Mouse (Mus musculus): ENCODE data around the gene Srarp. TPM values are rescaled to one million over a fixed set of nuclear protein-coding genes. Genes with fewer than 3 reads are reported as not detected.
A peak's percentile ranks its signal among the peaks of the same experiment; 100 is the strongest.

The Srarp gene
- polyA plus RNA-seq, 1 experiment from 2014 or later = not detected

GRCm38 (mm10) chr4:141405314-141405622, 30.6 kb downstream of the Srarp start:
- Histone ChIP-seq H3K9me3 (replicated peaks; ENCODE audit: control insufficient read depth, low read length) (no peaks in the 10 kb centered on the region), H3K27me3 (ENCODE audit: control insufficient read depth, insufficient read depth, low read length) (no peaks in the 10 kb centered on the region), H3K4me2 (ENCODE audit: low read depth, low read length) (no peak overlapping the region), H3K4me3 (ENCODE audit: low read depth, low read length) (no peak overlapping the region), H3K27ac (replicated peaks; ENCODE audit: low read depth, low read length) (no peak overlapping the region), H3K36me3 (replicated peaks; ENCODE audit: control insufficient read depth, insufficient read depth, low read depth, low read length) (no peaks in the 10 kb centered on the region), H3K4me1 (ENCODE audit: control insufficient read depth, insufficient read depth, low read length) (no peaks in the 10 kb centered on the region; the same call in 1 of the 2 replicates), H3K9ac (replicated peaks; ENCODE audit: low read length) (no peak overlapping the region)
- no peak for ATAC-seq (replicated peaks; ENCODE audit: insufficient number of reproducible peaks, low FRiP score, low TSS enrichment, low read depth)
- DNase-seq (ENCODE audit: low spot score) = no peak
- WGBS = 84% methylated on average over 3 of the region's 3 CpGs

- 14% methylated on average over 15 of the region's 15 CpGs for WGBS
- H3K9ac ChIP-seq (replicated peaks; ENCODE audit: low read length) = no peak overlapping the region; the same call in 1 of the 2 replicates
Observed at GRCm38 (mm10) chr4:141404518-141405313, 31.2 kb downstream of the Srarp start.

GRCm38 (mm10) chr4:141400171-141400570, 35.7 kb downstream of the Srarp start:
- no peaks in the 10 kb centered on the region; the same call in 1 of the 2 replicates for H3K4me1 ChIP-seq (ENCODE audit: control insufficient read depth, insufficient read depth, low read length)
- H3K27ac ChIP-seq (replicated peaks; ENCODE audit: low read depth, low read length) = no peak overlapping the region
- no peaks in the 10 kb centered on the region for H3K27me3 ChIP-seq (ENCODE audit: control insufficient read depth, insufficient read depth, low read length)
- DNase-seq (ENCODE audit: low spot score) = no peak
- H3K4me3 ChIP-seq (ENCODE audit: low read depth, low read length) = no peak overlapping the region
- no peak overlapping the region for H3K4me2 ChIP-seq (ENCODE audit: low read depth, low read length)
- no peak overlapping the region for H3K9ac ChIP-seq (replicated peaks; ENCODE audit: low read length)
- WGBS = 82% methylated on average over 15 of the region's 15 CpGs
- no peaks in the 10 kb centered on the region for H3K36me3 ChIP-seq (replicated peaks; ENCODE audit: control insufficient read depth, insufficient read depth, low read depth, low read length)
- no peak for ATAC-seq (replicated peaks; ENCODE audit: insufficient number of reproducible peaks, low FRiP score, low TSS enrichment, low read depth)
- no peaks in the 10 kb centered on the region for H3K9me3 ChIP-seq (replicated peaks; ENCODE audit: control insufficient read depth, low read length)

More at GRCm38 (mm10) chr4:141404518-141405313, 31.2 kb downstream of the Srarp start:
- ATAC-seq (replicated peaks; ENCODE audit: insufficient number of reproducible peaks, low FRiP score, low TSS enrichment, low read depth) = peak; percentile 60; the same call in 1 of the 2 replicates
- Histone ChIP-seq H3K27ac (replicated peaks; ENCODE audit: low read depth, low read length) (no peak overlapping the region), H3K27me3 (ENCODE audit: control insufficient read depth, insufficient read depth, low read length) (no peaks in the 10 kb centered on the region), H3K4me1 (ENCODE audit: control insufficient read depth, insufficient read depth, low read length) (no peaks in the 10 kb centered on the region; the same call in 1 of the 2 replicates), H3K36me3 (replicated peaks; ENCODE audit: control insufficient read depth, insufficient read depth, low read depth, low read length) (no peaks in the 10 kb centered on the region), H3K9me3 (replicated peaks; ENCODE audit: control insufficient read depth, low read length) (no peaks in the 10 kb centered on the region), H3K4me2 (ENCODE audit: low read depth, low read length) (peak overlapping the region; percentile 21; the same call in 1 of the 2 replicates), H3K4me3 (ENCODE audit: low read depth, low read length) (no peak overlapping the region)
- DNase-seq (ENCODE audit: low spot score) = peak; percentile 90

- no peaks in the 10 kb centered on the region for H3K36me3 ChIP-seq (replicated peaks; ENCODE audit: control insufficient read depth, insufficient read depth, low read depth, low read length)
- WGBS = 60% methylated on average over 12 of the region's 12 CpGs
- no peak within 1 kb of the TSS for H3K4me3 ChIP-seq (ENCODE audit: low read depth, low read length)
- H3K4me2 ChIP-seq (ENCODE audit: low read depth, low read length) = no peak within 1 kb of the TSS
- H3K27me3 ChIP-seq (ENCODE audit: control insufficient read depth, insufficient read depth, low read length) = no peaks in the 10 kb centered on the region
- H3K9ac ChIP-seq (replicated peaks; ENCODE audit: low read length) = no peak within 1 kb of the TSS
- no peak within 1 kb of the TSS for H3K27ac ChIP-seq (replicated peaks; ENCODE audit: low read depth, low read length)
- no peak for ATAC-seq (replicated peaks; ENCODE audit: insufficient number of reproducible peaks, low FRiP score, low TSS enrichment, low read depth)
- H3K9me3 ChIP-seq (replicated peaks; ENCODE audit: control insufficient read depth, low read length) = no peaks in the 10 kb centered on the region
- no peak for DNase-seq (ENCODE audit: low spot score)
- no peaks in the 10 kb centered on the region for H3K4me1 ChIP-seq (ENCODE audit: control insufficient read depth, insufficient read depth, low read length)
Observed at GRCm38 (mm10) chr4:141398545-141398944, 37.4 kb downstream of the Srarp start, which contains the start of gene Clcnka. Gene Clcnka (minus strand): TSS chr4:141398724.

- ATAC-seq (replicated peaks; ENCODE audit: insufficient number of reproducible peaks, low FRiP score, low TSS enrichment, low read depth) (no peak), DNase-seq (ENCODE audit: low spot score) (no peak)
- H3K4me3 ChIP-seq (ENCODE audit: low read depth, low read length) = no peak overlapping the region
- no peak overlapping the region for H3K9ac ChIP-seq (replicated peaks; ENCODE audit: low read length)
- H3K4me1 ChIP-seq (ENCODE audit: control insufficient read depth, insufficient read depth, low read length) = no peaks in the 10 kb centered on the region
- WGBS = 69% methylated on average over 12 of the region's 12 CpGs
- no peaks in the 10 kb centered on the region for H3K27me3 ChIP-seq (ENCODE audit: control insufficient read depth, insufficient read depth, low read length)
- no peak overlapping the region for H3K27ac ChIP-seq (replicated peaks; ENCODE audit: low read depth, low read length)
- H3K36me3 ChIP-seq (replicated peaks; ENCODE audit: control insufficient read depth, insufficient read depth, low read depth, low read length) = no peaks in the 10 kb centered on the region
- no peak overlapping the region for H3K4me2 ChIP-seq (ENCODE audit: low read depth, low read length)
- no peaks in the 10 kb centered on the region for H3K9me3 ChIP-seq (replicated peaks; ENCODE audit: control insufficient read depth, low read length)
Observed at GRCm38 (mm10) chr4:141397861-141398260, 38.0 kb downstream of the Srarp start.

- Histone ChIP-seq H3K4me2 (ENCODE audit: low read depth, low read length) (no peak overlapping the region; the same call in 1 of the 2 replicates), H3K27me3 (ENCODE audit: control insufficient read depth, insufficient read depth, low read length) (no peaks in the 10 kb centered on the region), H3K27ac (replicated peaks; ENCODE audit: low read depth, low read length) (no peak overlapping the region), H3K4me1 (ENCODE audit: control insufficient read depth, insufficient read depth, low read length) (no peaks in the 10 kb centered on the region), H3K9ac (replicated peaks; ENCODE audit: low read length) (peak overlapping the region; percentile 36; the same call in 1 of the 2 replicates), H3K4me3 (ENCODE audit: low read depth, low read length) (no peak overlapping the region), H3K9me3 (replicated peaks; ENCODE audit: control insufficient read depth, low read length) (no peaks in the 10 kb centered on the region), H3K36me3 (replicated peaks; ENCODE audit: control insufficient read depth, insufficient read depth, low read depth, low read length) (no peaks in the 10 kb centered on the region)
- DNase-seq (ENCODE audit: low spot score) = no peak
- 17% methylated on average over 16 of the region's 16 CpGs for WGBS
- ATAC-seq (replicated peaks; ENCODE audit: insufficient number of reproducible peaks, low FRiP score, low TSS enrichment, low read depth) = no peak
Observed at GRCm38 (mm10) chr4:141394751-141395150, 41.2 kb downstream of the Srarp start.

- Histone ChIP-seq H3K27me3 (ENCODE audit: control insufficient read depth, insufficient read depth, low read length) (no peaks in the 10 kb centered on the region), H3K36me3 (replicated peaks; ENCODE audit: control insufficient read depth, insufficient read depth, low read depth, low read length) (no peaks in the 10 kb centered on the region), H3K27ac (replicated peaks; ENCODE audit: low read depth, low read length) (no peak overlapping the region), H3K9ac (replicated peaks; ENCODE audit: low read length) (no peak overlapping the region), H3K9me3 (replicated peaks; ENCODE audit: control insufficient read depth, low read length) (no peaks in the 10 kb centered on the region), H3K4me3 (ENCODE audit: low read depth, low read length) (no peak overlapping the region), H3K4me1 (ENCODE audit: control insufficient read depth, insufficient read depth, low read length) (no peaks in the 10 kb centered on the region), H3K4me2 (ENCODE audit: low read depth, low read length) (no peak overlapping the region)
- 78% methylated on average over 12 of the region's 12 CpGs for WGBS
- DNase-seq (ENCODE audit: low spot score) (no peak), ATAC-seq (replicated peaks; ENCODE audit: insufficient number of reproducible peaks, low FRiP score, low TSS enrichment, low read depth) (no peak)
Observed at GRCm38 (mm10) chr4:141391293-141391692, 44.6 kb downstream of the Srarp start.

GRCm38 (mm10) chr4:141389366-141390150, 46.3 kb downstream of the Srarp start:
- H3K4me2 ChIP-seq (ENCODE audit: low read depth, low read length) = no peak overlapping the region
- H3K4me3 ChIP-seq (ENCODE audit: low read depth, low read length) = no peak overlapping the region
- peaks cover 7% of the 10 kb centered on the region; the same call in 1 of the 2 replicates for H3K27me3 ChIP-seq (ENCODE audit: control insufficient read depth, insufficient read depth, low read length)
- 71% methylated on average over 18 of the region's 18 CpGs for WGBS
- no peaks in the 10 kb centered on the region for H3K36me3 ChIP-seq (replicated peaks; ENCODE audit: control insufficient read depth, insufficient read depth, low read depth, low read length)
- no peak overlapping the region for H3K9ac ChIP-seq (replicated peaks; ENCODE audit: low read length)
- no peak overlapping the region for H3K27ac ChIP-seq (replicated peaks; ENCODE audit: low read depth, low read length)
- no peaks in the 10 kb centered on the region for H3K9me3 ChIP-seq (replicated peaks; ENCODE audit: control insufficient read depth, low read length)
- H3K4me1 ChIP-seq (ENCODE audit: control insufficient read depth, insufficient read depth, low read length) = no peaks in the 10 kb centered on the region
- ATAC-seq (replicated peaks; ENCODE audit: insufficient number of reproducible peaks, low FRiP score, low TSS enrichment, low read depth) = no peak
- DNase-seq (ENCODE audit: low spot score) = no peak
